Mouse (Mus musculus): ENCODE data around the gene Cipc.

- TF ChIP-seq GATA1 (IDR thresholded peaks at IDR 0.05; ENCODE audit: borderline replicate concordance, low read length) (no peak), FLI1 (IDR thresholded peaks at IDR 0.05; ENCODE audit: low read length) (no peak)
Measured at GRCm38 (mm10) chr12:86990755-86991110, 43.9 kb downstream of the Cipc start.

Measured in megakaryocyte, embryonic 14.5 days (primary cell).